Mouse (Mus musculus) stomach, embryonic 16.5 days (tissue): ENCODE measurements around the gene Tmem132b. TPM values are rescaled to one million over a fixed set of nuclear protein-coding genes. Genes with fewer than 3 reads are reported as not detected.

Experiments
- ATAC-seq: fragments of 200-750 bp; cut with Nextera tagmentation; 2 replicates; pipeline ENCODE4 v1.8.0; 2017; ENCODE audit warnings: moderate number of reproducible peaks, moderate TSS enrichment; ENCODE audit not compliant: insufficient read depth, low FRiP score
- H3K27ac ChIP-seq: fragments of 300-500 bp; sonication (generic); 2 replicates; pipeline ENCODE4 v1.5.1; 2014; ENCODE audit warnings: low read length
- H3K27me3 ChIP-seq: fragments of 300-500 bp; sonication (generic); 2 replicates; pipeline ENCODE4 v1.6.1; 2014; ENCODE audit warnings: low read length, control low read depth, mixed read lengths; ENCODE audit not compliant: control insufficient read depth, insufficient read depth
- H3K36me3 ChIP-seq: fragments of 300-500 bp; sonication (generic); 2 replicates; pipeline ENCODE4 v1.6.1; 2014; ENCODE audit warnings: low read length; ENCODE audit not compliant: control insufficient read depth, insufficient read depth
- H3K4me1 ChIP-seq: fragments of 300-500 bp; sonication (generic); 2 replicates; pipeline ENCODE4 v1.6.1; 2014; ENCODE audit warnings: low read length, control low read depth, mixed read lengths; ENCODE audit not compliant: control insufficient read depth, insufficient read depth
- H3K4me2 ChIP-seq: fragments of 300-500 bp; sonication (generic); 2 replicates; pipeline ENCODE4 v1.6.1; 2014; ENCODE audit warnings: low read depth, low read length, mixed read lengths
- H3K4me3 ChIP-seq: fragments of 300-500 bp; sonication (generic); replicated peaks from 2 replicates; pipeline ENCODE4 v1.5.1; 2014; ENCODE audit warnings: mild to moderate bottlenecking, low read length
- H3K9ac ChIP-seq: fragments of 300-500 bp; sonication (generic); 2 replicates; pipeline ENCODE4 v1.6.1; 2014; ENCODE audit warnings: low read length
- H3K9me3 ChIP-seq: fragments of 300-500 bp; sonication (generic); replicated peaks from 2 replicates; pipeline ENCODE4 v1.6.1; 2016; ENCODE audit warnings: low read length, control low read depth; ENCODE audit not compliant: control insufficient read depth
- WGBS: fragments of 180-500 bp; shearing (Covaris S2); extraction: QIAGEN DNeasy Blood & Tissue Kit; methylation state at CpG from one replicate; pipeline ENCODE4 v1.1.7; 2014; 5-methylcytosine and 5-hydroxymethylcytosine counted together
- polyA plus RNA-seq: library from polyadenylated mRNA; unstranded; fragments of >200 nt; fragmentation: Nextera tagmentation; extraction: Ambion mirVana; gene quantifications from 2 replicates; pipeline ENCODE4 v1.2.1, GENCODE M21; 2015

Tmem132b gene
- polyA plus RNA-seq, 1 experiment from 2014 or later, result 0.26 TPM

GRCm38 (mm10) chr5:125609968-125610367 lies 78.4 kb downstream of the Tmem132b start:
- no peak overlapping the region for H3K27ac ChIP-seq
- no peaks in the 10 kb centered on the region for H3K36me3 ChIP-seq
- no peaks in the 10 kb centered on the region for H3K27me3 ChIP-seq
- peaks cover 6% of the 10 kb centered on the region; the same call in 1 of the 2 replicates for H3K9me3 ChIP-seq
- no peaks in the 10 kb centered on the region for H3K4me1 ChIP-seq
- H3K4me3 ChIP-seq, result no peak overlapping the region
- H3K9ac ChIP-seq, result no peak overlapping the region
- no peak overlapping the region for H3K4me2 ChIP-seq
- no peak for ATAC-seq
- WGBS, result 50% methylated on average over 1 of the region's 1 CpGs

DNA sequence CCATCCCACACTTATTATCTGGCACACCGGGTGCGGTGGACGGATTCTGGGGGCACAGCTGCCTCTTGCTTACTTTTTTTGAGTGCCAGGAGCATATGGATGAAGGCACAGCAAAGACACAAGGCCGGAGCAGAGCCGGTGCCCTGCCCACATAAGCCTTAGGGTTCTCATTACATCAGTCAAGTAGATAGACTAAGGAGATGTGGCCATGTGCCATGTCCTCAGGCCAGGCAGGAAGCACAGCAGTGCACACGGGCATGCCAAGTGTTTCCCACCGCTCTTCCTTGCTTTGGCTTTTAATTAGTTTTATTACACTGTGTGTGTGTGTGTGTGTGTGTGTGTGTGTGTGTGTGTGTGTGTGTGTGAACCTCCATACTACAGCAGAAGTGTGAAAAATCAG lies 80.9 kb downstream of the Tmem132b start:
- Histone ChIP-seq H3K36me3 (no peaks in the 10 kb centered on the region), H3K9ac (no peak overlapping the region), H3K4me1 (no peaks in the 10 kb centered on the region), H3K4me2 (no peak overlapping the region), H3K27ac (no peak overlapping the region), H3K9me3 (peaks cover 11% of the 10 kb centered on the region), H3K27me3 (no peaks in the 10 kb centered on the region), H3K4me3 (no peak overlapping the region)
- WGBS, result 88% methylated on average over 7 of the region's 7 CpGs
- ATAC-seq, result no peak

- no peak overlapping the region for H3K27ac ChIP-seq
- H3K4me3 ChIP-seq, result no peak overlapping the region
- 78% methylated on average over 5 of the region's 5 CpGs for WGBS
Measured at GRCm38 (mm10) chr5:125613136-125613535, 81.6 kb downstream of the Tmem132b start.

DNA sequence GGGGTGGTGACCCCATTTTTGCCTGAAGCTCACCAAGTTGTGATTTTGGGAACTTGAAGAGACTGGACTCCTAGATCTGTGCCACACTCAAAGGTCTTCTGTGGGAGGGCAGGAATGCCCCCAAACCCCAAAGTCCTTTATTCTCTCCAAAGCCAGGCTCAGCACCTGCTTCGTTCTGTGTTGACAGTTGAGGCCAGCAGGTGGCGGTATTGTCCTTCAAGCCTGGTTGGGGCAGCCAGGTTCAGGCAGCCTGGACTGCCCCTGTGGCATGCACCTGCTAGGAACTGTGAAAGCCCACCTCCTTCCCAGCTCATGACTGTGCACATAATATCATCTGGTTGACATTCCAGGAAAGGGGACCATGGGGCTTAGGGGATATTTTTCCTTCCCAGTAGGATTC lies 82.8 kb downstream of the Tmem132b start:
- H3K9me3 ChIP-seq, result peaks cover 11% of the 10 kb centered on the region
- H3K27ac ChIP-seq, result no peak overlapping the region
- H3K27me3 ChIP-seq, result no peaks in the 10 kb centered on the region
- no peak for ATAC-seq
- 47% methylated on average over 2 of the region's 2 CpGs for WGBS
- no peaks in the 10 kb centered on the region for H3K4me1 ChIP-seq
- H3K36me3 ChIP-seq, result no peaks in the 10 kb centered on the region
- no peak overlapping the region for H3K4me2 ChIP-seq
- no peak overlapping the region for H3K9ac ChIP-seq
- H3K4me3 ChIP-seq, result no peak overlapping the region

More at GRCm38 (mm10) chr5:125613136-125613535, 81.6 kb downstream of the Tmem132b start:
- Histone ChIP-seq H3K9me3 (peaks cover 11% of the 10 kb centered on the region), H3K27me3 (no peaks in the 10 kb centered on the region), H3K9ac (no peak overlapping the region), H3K36me3 (no peaks in the 10 kb centered on the region), H3K4me1 (no peaks in the 10 kb centered on the region), H3K4me2 (no peak overlapping the region)
- ATAC-seq, result no peak

GRCm38 (mm10) chr5:125617050-125617449 lies 85.5 kb downstream of the Tmem132b start:
- H3K9ac ChIP-seq, result no peak overlapping the region
- no peaks in the 10 kb centered on the region for H3K36me3 ChIP-seq
- H3K4me3 ChIP-seq, result no peak overlapping the region
- no peaks in the 10 kb centered on the region for H3K27me3 ChIP-seq
- no peak overlapping the region for H3K4me2 ChIP-seq
- peaks cover 5% of the 10 kb centered on the region; the same call in 1 of the 2 replicates for H3K9me3 ChIP-seq
- ATAC-seq, result no peak
- no peaks in the 10 kb centered on the region for H3K4me1 ChIP-seq
- 97% methylated on average over 1 of the region's 1 CpGs for WGBS
- no peak overlapping the region for H3K27ac ChIP-seq

DNA sequence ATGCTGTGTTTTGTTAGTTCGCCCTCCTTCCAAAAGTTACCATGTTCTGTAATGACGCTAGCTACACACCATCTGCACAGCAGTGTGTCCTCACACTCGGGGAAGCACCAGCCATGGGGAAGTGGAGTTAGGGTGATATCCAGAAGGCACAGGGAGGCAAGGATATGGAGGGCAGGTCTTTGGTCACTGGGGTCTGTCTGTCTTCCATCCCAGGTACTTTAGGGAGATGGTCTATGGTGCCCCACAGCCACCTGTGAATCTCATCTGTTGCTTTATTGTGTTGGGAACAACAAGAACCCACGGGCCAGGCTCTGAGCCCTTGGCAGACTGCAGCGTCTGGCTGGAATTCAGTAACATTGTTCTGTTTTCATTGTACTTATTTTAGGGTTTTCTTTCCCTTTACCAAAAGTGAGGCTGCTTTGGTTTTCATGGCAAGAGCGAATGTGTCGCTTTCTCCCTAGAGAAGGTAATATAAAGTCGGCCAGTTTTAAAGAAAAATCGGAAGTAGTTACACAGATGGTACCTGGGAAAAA lies 96.3 kb downstream of the Tmem132b start:
- H3K4me2 ChIP-seq, result no peak overlapping the region
- no peak overlapping the region for H3K27ac ChIP-seq
- no peaks in the 10 kb centered on the region for H3K27me3 ChIP-seq
- no peaks in the 10 kb centered on the region for H3K9me3 ChIP-seq
- no peak overlapping the region for H3K4me3 ChIP-seq
- H3K36me3 ChIP-seq, result no peaks in the 10 kb centered on the region
- no peak for ATAC-seq
- no peaks in the 10 kb centered on the region for H3K4me1 ChIP-seq
- WGBS, result 88% methylated on average over 9 of the region's 9 CpGs
- H3K9ac ChIP-seq, result no peak overlapping the region

- Histone ChIP-seq H3K36me3 (no peaks in the 10 kb centered on the region), H3K27me3 (no peaks in the 10 kb centered on the region), H3K4me1 (no peaks in the 10 kb centered on the region), H3K27ac (no peak overlapping the region), H3K9ac (no peak overlapping the region), H3K4me2 (no peak overlapping the region), H3K4me3 (no peak overlapping the region), H3K9me3 (no peaks in the 10 kb centered on the region)
- 76% methylated on average over 6 of the region's 6 CpGs for WGBS
- no peak for ATAC-seq
Measured at GRCm38 (mm10) chr5:125634666-125635065, 103.1 kb downstream of the Tmem132b start.

GRCm38 (mm10) chr5:125640966-125641365 lies 109.4 kb downstream of the Tmem132b start:
- Histone ChIP-seq H3K36me3 (no peaks in the 10 kb centered on the region), H3K4me2 (no peak overlapping the region), H3K4me3 (no peak overlapping the region), H3K27me3 (no peaks in the 10 kb centered on the region), H3K9me3 (no peaks in the 10 kb centered on the region), H3K27ac (no peak overlapping the region), H3K4me1 (no peaks in the 10 kb centered on the region), H3K9ac (no peak overlapping the region)
- no peak for ATAC-seq
- WGBS, result 79% methylated on average over 1 of the region's 1 CpGs

DNA sequence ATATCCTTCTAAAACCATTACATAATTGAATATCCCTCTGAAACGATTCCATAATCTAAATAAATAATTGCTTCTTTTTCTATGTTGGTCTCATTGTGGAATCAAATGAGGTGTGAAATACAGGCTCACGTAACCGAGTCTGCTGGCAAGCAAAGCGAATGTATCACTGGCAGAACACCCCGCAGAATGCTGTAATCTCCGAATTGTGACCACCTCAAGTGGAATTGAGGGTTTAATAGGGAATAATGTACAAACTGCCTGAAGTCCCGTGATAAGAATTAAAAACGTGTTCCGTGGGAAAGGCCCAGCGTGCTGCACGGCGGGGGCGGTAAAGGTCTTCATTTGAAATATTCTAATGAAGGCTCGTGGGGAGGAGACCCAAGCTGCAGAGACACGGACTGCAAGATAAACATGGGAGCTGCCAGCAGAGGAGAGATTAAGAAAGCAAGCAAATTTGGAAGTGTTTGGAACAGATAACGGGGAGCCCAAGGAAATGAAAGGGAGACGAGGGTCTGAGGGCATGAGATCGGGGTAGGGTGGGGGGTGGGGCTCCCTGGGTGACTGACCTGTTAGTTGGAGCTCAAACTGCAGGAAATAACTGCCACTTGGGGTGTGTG lies 110.1 kb downstream of the Tmem132b start:
- no peak for ATAC-seq
- H3K36me3 ChIP-seq, result no peaks in the 10 kb centered on the region
- WGBS, result 55% methylated on average over 18 of the region's 18 CpGs
- no peak overlapping the region for H3K27ac ChIP-seq
- H3K9me3 ChIP-seq, result no peaks in the 10 kb centered on the region
- H3K4me2 ChIP-seq, result no peak overlapping the region
- H3K27me3 ChIP-seq, result no peaks in the 10 kb centered on the region
- H3K4me3 ChIP-seq, result no peak overlapping the region
- H3K9ac ChIP-seq, result no peak overlapping the region
- H3K4me1 ChIP-seq, result no peaks in the 10 kb centered on the region
